Mouse (Mus musculus) hindbrain, embryonic 14.5 days (tissue): ENCODE results near the gene Cdc6. TPM values are rescaled to one million over a fixed set of nuclear protein-coding genes. Genes with fewer than 3 reads are reported as not detected.
A peak's percentile ranks its signal among the peaks of the same experiment; 100 is the strongest.
"Not testable (repeated sequence)": the region's sequence is repeated elsewhere in the genome, so short reads cannot be mapped to it uniquely, and the experiment has no call there.

Experiments
- ATAC-seq: fragments of 200-750 bp; cut with Nextera tagmentation; 2 replicates; pipeline ENCODE4 v1.8.0; 2017; ENCODE audit warnings: moderate number of reproducible peaks, mild to moderate bottlenecking, moderate TSS enrichment, moderate library complexity; ENCODE audit not compliant: low FRiP score
- DNase-seq: peaks from one replicate; pipeline ENCODE4 v3.0.0-alpha.2; 2015; ENCODE audit warnings: low spot score
- H3K27ac ChIP-seq: fragments of 300-500 bp; sonication (generic); 2 replicates; pipeline ENCODE4 v1.5.1; 2014; ENCODE audit warnings: mild to moderate bottlenecking, moderate library complexity
- H3K27me3 ChIP-seq: fragments of 300-500 bp; sonication (generic); 2 replicates; pipeline ENCODE4 v1.6.1; 2014; ENCODE audit warnings: mild to moderate bottlenecking, low read length, mixed read lengths; ENCODE audit not compliant: control insufficient read depth, insufficient read depth
- H3K36me3 ChIP-seq: fragments of 300-500 bp; sonication (generic); replicated peaks from 2 replicates; pipeline ENCODE4 v1.6.1; 2014; ENCODE audit not compliant: control insufficient read depth, insufficient read depth
- H3K4me1 ChIP-seq: fragments of 300-500 bp; sonication (generic); replicated peaks from 2 replicates; pipeline ENCODE4 v1.6.1; 2014; ENCODE audit warnings: antibody characterized with exemption, low read length, mixed read lengths; ENCODE audit not compliant: control insufficient read depth, insufficient read depth
- H3K4me2 ChIP-seq: fragments of 300-500 bp; sonication (generic); replicated peaks from 2 replicates; pipeline ENCODE4 v1.6.1; 2014; ENCODE audit warnings: mild to moderate bottlenecking, moderate library complexity
- H3K4me3 ChIP-seq: fragments of 300-500 bp; sonication (generic); replicated peaks from 2 replicates; pipeline ENCODE4 v1.5.1; 2014; ENCODE audit warnings: mild to moderate bottlenecking, low read length
- H3K9ac ChIP-seq: fragments of 300-500 bp; sonication (generic); 2 replicates; pipeline ENCODE4 v1.6.1; 2014
- H3K9me3 ChIP-seq: fragments of 300-500 bp; sonication (generic); 2 replicates; pipeline ENCODE4 v1.6.1; 2016; ENCODE audit warnings: low read length; ENCODE audit not compliant: control insufficient read depth
- WGBS: fragments of 180-500 bp; shearing (Covaris S2); extraction: QIAGEN DNeasy Blood & Tissue Kit; methylation state at CpG from one replicate; pipeline ENCODE4 v1.1.7; 2014; 5-methylcytosine and 5-hydroxymethylcytosine counted together
- polyA plus RNA-seq: library from polyadenylated mRNA; unstranded; fragments of >200 nt; fragmentation: Nextera tagmentation; extraction: Ambion mirVana; gene quantifications from 2 replicates; pipeline ENCODE4 v1.2.1, GENCODE M21; 2014

Gene Cdc6
- polyA plus RNA-seq, 1 experiment from 2014 or later, result 4.3 TPM

DNA sequence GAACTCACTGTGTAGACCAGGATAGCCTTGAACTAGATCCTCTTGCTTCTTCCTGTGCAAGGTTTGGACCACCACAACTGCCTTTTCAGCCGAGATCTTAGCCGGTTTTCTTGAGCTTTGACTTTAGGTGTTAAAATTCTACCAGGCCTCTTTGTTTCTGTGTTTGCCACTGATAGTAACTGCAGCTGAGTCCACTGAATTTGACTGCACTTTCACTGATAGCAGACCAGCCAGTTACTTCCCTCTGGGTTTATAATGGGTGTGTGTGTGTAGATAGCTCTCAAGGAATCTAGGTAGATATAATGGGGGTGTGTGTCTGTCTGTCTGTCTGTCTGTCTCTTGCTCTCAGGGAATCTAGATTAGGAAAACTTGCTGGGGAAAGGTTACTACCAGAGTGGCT lies 3.0 kb upstream of the Cdc6 start:
- Histone ChIP-seq H3K9me3 (no peaks in the 10 kb centered on the region), H3K4me3 (no peak overlapping the region), H3K9ac (no peak overlapping the region), H3K36me3 (peaks cover 60% of the 10 kb centered on the region), H3K27me3 (no peaks in the 10 kb centered on the region), H3K27ac (no peak overlapping the region), H3K4me2 (no peak overlapping the region), H3K4me1 (peaks cover 10% of the 10 kb centered on the region)
- 81% methylated on average over 2 of the region's 2 CpGs for WGBS
- ATAC-seq (no peak), DNase-seq (no peak)

DNA sequence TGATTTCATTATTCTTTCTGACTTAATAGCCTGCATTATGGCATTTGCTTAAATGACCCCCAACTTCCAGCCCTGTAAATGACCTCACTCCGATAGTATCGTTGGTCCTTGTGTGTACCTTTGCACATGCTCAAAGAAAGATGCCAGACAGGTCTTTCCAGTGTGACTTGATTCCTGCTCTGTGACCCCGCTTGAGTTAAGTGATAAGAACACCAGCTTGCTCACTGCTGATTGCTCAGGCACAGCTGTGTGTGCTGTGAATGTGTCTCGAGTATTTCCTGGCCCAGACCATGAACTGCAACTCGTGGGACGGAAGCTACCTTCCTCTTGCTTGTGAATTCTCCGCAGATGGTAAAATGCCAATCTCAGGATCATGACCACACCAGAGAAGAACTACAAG lies 2.6 kb upstream of the Cdc6 start:
- H3K4me3 ChIP-seq, result no peak overlapping the region
- DNase-seq (no peak), ATAC-seq (no peak)
- 91% methylated on average over 7 of the region's 7 CpGs for WGBS
- H3K27ac ChIP-seq, result no peak overlapping the region
- H3K36me3 ChIP-seq, result peaks cover 55% of the 10 kb centered on the region
- H3K9me3 ChIP-seq, result no peaks in the 10 kb centered on the region
- H3K27me3 ChIP-seq, result no peaks in the 10 kb centered on the region
- H3K9ac ChIP-seq, result no peak overlapping the region
- H3K4me1 ChIP-seq, result peaks cover 10% of the 10 kb centered on the region
- H3K4me2 ChIP-seq, result no peak overlapping the region

DNA sequence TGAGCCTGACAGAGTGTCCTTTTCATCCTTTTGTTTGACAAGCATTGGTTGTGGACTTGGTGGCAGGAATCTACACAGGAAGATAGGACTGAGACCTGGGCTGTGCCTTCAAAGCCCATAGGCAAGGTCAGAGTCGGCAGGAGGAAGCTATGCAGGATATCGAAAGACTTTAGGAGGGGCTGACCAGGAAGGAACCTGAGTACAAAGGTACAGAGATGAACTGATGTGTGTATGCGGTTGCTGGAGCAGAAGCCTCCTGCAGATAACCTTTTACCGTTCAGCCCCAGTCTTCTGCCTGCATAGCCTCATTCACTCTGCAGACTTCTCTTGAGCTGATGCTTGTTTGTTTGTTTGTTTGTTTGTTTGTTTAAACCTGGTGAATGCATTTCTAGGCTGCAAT lies 2.0 kb upstream of the Cdc6 start:
- H3K36me3 ChIP-seq, result peaks cover 49% of the 10 kb centered on the region
- no peak overlapping the region for H3K9ac ChIP-seq
- H3K4me3 ChIP-seq, result no peak overlapping the region
- H3K27me3 ChIP-seq, result no peaks in the 10 kb centered on the region
- H3K27ac ChIP-seq, result no peak overlapping the region
- no peak overlapping the region for H3K4me2 ChIP-seq
- WGBS, result 90% methylated on average over 4 of the region's 4 CpGs
- DNase-seq (no peak), ATAC-seq (no peak)
- no peaks in the 10 kb centered on the region for H3K9me3 ChIP-seq
- H3K4me1 ChIP-seq, result peaks cover 10% of the 10 kb centered on the region

DNA sequence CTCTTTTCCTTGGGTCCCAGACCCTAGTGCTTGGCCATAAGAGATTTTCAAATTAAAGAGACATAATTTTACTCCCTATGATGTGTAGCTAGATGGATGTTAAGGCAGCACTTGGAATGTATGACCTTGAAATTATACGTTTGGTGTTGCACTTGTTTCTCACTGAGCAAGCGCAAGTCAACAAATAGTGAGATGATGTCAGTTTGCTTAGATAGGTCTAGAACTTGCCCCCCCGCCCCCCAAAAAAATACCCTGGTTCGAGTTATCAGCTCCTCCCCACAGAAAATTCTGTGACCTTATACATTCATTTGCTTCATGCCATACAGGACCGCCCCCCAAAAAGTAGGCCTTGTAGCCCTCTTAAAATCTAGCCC lies 551 bp upstream of the Cdc6 start:
- peaks cover 10% of the 10 kb centered on the region for H3K4me1 ChIP-seq
- H3K4me2 ChIP-seq, result peak overlapping the region; percentile 80
- H3K9me3 ChIP-seq, result no peaks in the 10 kb centered on the region
- DNase-seq (no peak), ATAC-seq (no peak; the same call in 1 of the 2 replicates)
- H3K27me3 ChIP-seq, result no peaks in the 10 kb centered on the region
- H3K4me3 ChIP-seq, result peak overlapping the region; percentile 17; the same call in 1 of the 2 replicates
- peak overlapping the region; percentile 6; the same call in 1 of the 2 replicates for H3K27ac ChIP-seq
- H3K36me3 ChIP-seq, result peaks cover 35% of the 10 kb centered on the region
- H3K9ac ChIP-seq, result peak overlapping the region; percentile 35; the same call in 1 of the 2 replicates
- WGBS, result 59% methylated on average over 5 of the region's 5 CpGs

DNA sequence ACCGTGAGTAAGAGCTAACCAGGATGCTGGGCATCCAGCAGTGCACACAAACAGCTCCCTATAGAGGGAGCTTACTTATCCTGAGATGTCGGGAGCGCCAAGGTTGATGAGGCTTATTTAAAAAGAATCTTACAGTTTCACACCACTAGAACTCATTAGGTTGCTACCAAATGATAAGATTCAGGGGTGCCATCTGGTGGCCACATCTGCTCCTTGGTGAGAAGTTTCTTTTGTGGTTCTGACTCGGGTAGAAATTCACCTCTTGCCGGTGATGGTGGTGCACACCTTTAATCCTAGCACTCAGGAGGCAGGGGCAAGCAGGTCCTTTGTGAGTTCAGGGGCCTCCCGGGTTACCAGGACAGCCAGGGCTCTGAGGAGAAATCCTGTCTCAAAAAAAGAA lies 2.1 kb downstream of the Cdc6 start:
- ATAC-seq, result no peak

DNA sequence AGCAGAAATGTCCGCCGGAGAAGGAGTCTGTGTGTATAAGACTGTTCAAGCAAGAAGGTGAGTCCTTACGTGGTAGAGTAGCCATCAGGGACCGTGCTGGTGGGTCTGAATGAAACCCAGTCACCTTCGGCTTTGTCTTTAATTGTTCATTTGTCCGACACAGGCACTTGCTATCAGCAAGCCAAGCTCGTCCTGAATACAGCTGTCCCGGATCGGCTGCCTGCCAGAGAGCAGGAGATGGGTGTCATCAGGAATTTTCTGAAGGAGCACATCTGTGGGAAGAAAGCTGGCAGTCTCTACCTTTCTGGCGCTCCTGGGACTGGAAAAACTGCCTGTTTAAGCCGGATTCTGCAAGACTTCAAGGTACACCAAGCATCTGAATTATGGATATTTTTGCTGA lies 2.8 kb downstream of the Cdc6 start:
- H3K4me1 ChIP-seq, result peaks cover 10% of the 10 kb centered on the region
- no peaks in the 10 kb centered on the region for H3K9me3 ChIP-seq
- WGBS, result 93% methylated on average over 11 of the region's 11 CpGs
- peaks cover 6% of the 10 kb centered on the region for H3K36me3 ChIP-seq
- H3K27ac ChIP-seq, result no peak overlapping the region
- no peaks in the 10 kb centered on the region for H3K27me3 ChIP-seq
- H3K4me2 ChIP-seq, result no peak overlapping the region
- DNase-seq, result no peak
- no peak overlapping the region for H3K9ac ChIP-seq
- H3K4me3 ChIP-seq, result no peak overlapping the region
- no peak for ATAC-seq

More for the DNA sequence above, 2.1 kb downstream of the Cdc6 start:
- no peak overlapping the region for H3K4me3 ChIP-seq
- no peaks in the 10 kb centered on the region for H3K9me3 ChIP-seq
- H3K36me3 ChIP-seq, result peaks cover 12% of the 10 kb centered on the region
- 47% methylated on average over 6 of the region's 6 CpGs for WGBS
- H3K27ac ChIP-seq, result no peak overlapping the region
- peaks cover 10% of the 10 kb centered on the region for H3K4me1 ChIP-seq
- DNase-seq, result peak; percentile 73
- no peak overlapping the region for H3K4me2 ChIP-seq
- no peaks in the 10 kb centered on the region for H3K27me3 ChIP-seq
- no peak overlapping the region for H3K9ac ChIP-seq

DNA sequence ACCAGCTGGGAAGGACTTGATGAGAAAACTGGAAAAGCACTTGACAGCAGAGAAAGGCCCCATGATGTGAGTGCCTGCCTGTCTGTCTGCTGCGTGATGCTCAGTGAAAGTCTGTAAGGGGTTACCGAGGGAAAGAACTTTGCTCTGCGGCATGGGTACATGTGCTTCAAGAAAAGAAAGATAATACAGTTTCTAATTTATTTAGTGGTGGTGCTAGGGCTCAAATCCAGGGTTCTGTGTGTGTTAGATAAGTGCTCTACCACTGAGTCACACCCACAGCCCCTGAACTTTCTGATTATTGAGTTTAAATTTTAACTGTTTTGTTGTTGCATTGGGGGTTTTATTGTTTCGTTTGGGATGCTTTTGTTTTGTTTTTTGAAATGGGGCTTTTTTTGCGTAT lies 3.9 kb downstream of the Cdc6 start:
- WGBS, result 85% methylated on average over 5 of the region's 5 CpGs
- ATAC-seq, result no peak

DNA sequence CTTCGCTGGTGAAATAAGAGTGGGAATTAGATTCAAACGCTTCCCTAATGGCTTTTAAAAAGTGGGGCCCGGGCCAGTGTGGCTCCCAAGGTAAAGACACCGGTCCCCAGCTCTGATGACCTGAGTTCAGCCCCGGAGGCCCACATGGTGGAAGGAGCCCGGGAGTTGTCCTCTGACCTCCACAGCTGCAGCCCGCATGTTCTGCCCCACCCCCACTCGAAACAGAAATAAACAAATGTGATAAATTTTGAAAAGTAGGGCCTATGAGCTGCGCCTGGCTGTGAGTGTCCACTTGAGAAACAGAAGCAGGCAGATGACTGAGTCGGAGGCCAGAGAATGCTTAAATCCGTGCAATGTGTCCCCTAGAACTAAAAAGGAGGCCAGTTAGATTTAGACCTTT lies 6.6 kb downstream of the Cdc6 start:
- Histone ChIP-seq H3K9me3 (no peaks in the 10 kb centered on the region), H3K4me1 (no peaks in the 10 kb centered on the region), H3K27me3 (no peaks in the 10 kb centered on the region), H3K27ac (no peak overlapping the region), H3K36me3 (no peaks in the 10 kb centered on the region), H3K9ac (no peak overlapping the region), H3K4me2 (no peak overlapping the region), H3K4me3 (no peak overlapping the region)
- 82% methylated on average over 11 of the region's 11 CpGs for WGBS
- ATAC-seq (no peak), DNase-seq (no peak)

More for the DNA sequence above, 3.9 kb downstream of the Cdc6 start:
- Histone ChIP-seq H3K36me3 (no peaks in the 10 kb centered on the region), H3K27me3 (no peaks in the 10 kb centered on the region), H3K4me1 (peaks cover 10% of the 10 kb centered on the region), H3K27ac (no peak overlapping the region), H3K4me3 (no peak overlapping the region), H3K9me3 (no peaks in the 10 kb centered on the region), H3K9ac (no peak overlapping the region), H3K4me2 (no peak overlapping the region)
- no peak for DNase-seq

DNA sequence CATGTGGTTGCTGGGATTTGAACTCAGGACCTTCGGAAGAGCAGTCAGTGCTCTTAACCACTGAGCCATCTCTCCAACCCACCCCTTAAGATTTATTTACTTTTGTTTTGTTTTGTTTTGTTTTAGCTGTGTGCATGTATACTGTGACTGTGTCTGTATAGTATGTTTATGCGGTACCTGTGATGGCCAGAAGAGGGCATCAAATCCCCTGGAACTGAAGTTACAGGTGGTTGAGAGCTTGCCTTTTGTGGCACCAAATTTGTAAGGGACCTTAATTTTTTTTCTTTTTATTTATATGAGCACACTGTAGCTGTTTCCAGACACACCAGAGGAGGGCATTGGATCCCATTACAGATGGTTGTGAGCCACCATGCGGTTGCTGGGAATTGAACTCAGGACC lies 8.8 kb downstream of the Cdc6 start:
- WGBS, result 97% methylated on average over 3 of the region's 3 CpGs
- not testable (repeated sequence) for H3K27ac ChIP-seq, H3K36me3 ChIP-seq, DNase-seq, H3K4me1 ChIP-seq, ATAC-seq, H3K4me2 ChIP-seq, H3K9me3 ChIP-seq, H3K9ac ChIP-seq, H3K27me3 ChIP-seq, H3K4me3 ChIP-seq

DNA sequence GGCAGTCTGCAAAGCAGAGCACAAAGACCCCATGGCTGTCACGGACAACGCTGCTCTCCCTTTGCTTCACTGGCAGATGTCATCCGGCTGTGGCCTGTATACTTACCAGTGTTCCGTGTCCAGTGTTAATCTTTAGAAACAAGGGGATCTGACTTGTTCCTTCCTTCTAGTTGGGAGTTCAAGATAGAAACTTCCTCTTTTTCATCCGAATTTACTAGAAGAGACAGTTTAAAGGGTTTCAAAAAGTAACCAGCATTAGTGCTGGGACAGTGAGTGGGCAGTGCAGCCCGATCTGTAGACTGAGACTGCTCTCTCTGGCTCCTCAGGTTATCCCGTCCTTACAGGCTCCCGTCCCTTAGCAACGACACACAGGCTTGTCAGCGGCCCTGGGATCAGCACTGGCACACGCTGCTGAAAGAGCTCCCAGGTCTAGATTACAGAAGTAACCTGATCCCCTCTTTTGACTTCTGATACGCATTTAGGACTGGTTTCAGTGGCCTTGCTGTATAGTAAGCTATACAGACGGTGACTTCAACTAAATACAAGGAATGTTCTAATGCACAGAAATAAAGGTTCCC lies 9.9 kb downstream of the Cdc6 start:
- H3K9ac ChIP-seq, result no peak overlapping the region
- H3K9me3 ChIP-seq, result no peaks in the 10 kb centered on the region
- H3K36me3 ChIP-seq, result no peaks in the 10 kb centered on the region
- H3K4me1 ChIP-seq, result no peaks in the 10 kb centered on the region
- no peak overlapping the region for H3K4me3 ChIP-seq
- H3K27ac ChIP-seq, result no peak overlapping the region
- DNase-seq (no peak), ATAC-seq (no peak)
- 79% methylated on average over 13 of the region's 13 CpGs for WGBS
- no peaks in the 10 kb centered on the region for H3K27me3 ChIP-seq
- no peak overlapping the region for H3K4me2 ChIP-seq
